Mouse (Mus musculus) fat pad, adult 2 months (tissue): ENCODE measurements at regions not wholly inside any gene's neighbourhood (a gene's known extent, or its start where the extent isn't known, plus 50 kb on each side); places are given as distances from the start of the nearest gene placed in this dataset.

Experiments used
- DNase-seq: peaks from one replicate; pipeline ENCODE4 v3.0.0-alpha.2; 2011; ENCODE audit warnings: low read depth, low spot score; ENCODE audit errors: extremely low read depth

- no peak for DNase-seq
These were observed 339.0 kb upstream of the Tbx3 start for GRCm38 (mm10) chr5:119331461-119331860.

GRCm38 (mm10) chr5:119332621-119333020 is 337.8 kb upstream of the Tbx3 start:
- DNase-seq = no peak

- no peak for DNase-seq
These were observed 335.3 kb upstream of the Tbx3 start for GRCm38 (mm10) chr5:119335211-119335610.

- no peak for DNase-seq
These were observed 334.5 kb upstream of the Tbx3 start for GRCm38 (mm10) chr5:119335979-119336378.

GRCm38 (mm10) chr5:119337739-119338138 is 332.7 kb upstream of the Tbx3 start:
- no peak for DNase-seq

- no peak for DNase-seq
These were observed 331.8 kb upstream of the Tbx3 start for GRCm38 (mm10) chr5:119338711-119339110.

- DNase-seq = no peak
These were observed 322.2 kb upstream of the Tbx3 start for GRCm38 (mm10) chr5:119348303-119348702.

GRCm38 (mm10) chr5:119349395-119349794 is 321.1 kb upstream of the Tbx3 start:
- no peak for DNase-seq

- DNase-seq = no peak
These were observed 320.0 kb upstream of the Tbx3 start for GRCm38 (mm10) chr5:119350325-119350915.

GRCm38 (mm10) chr5:119355471-119355870 is 315.0 kb upstream of the Tbx3 start:
- DNase-seq = no peak

GRCm38 (mm10) chr5:119356051-119356450 is 314.4 kb upstream of the Tbx3 start:
- no peak for DNase-seq

- no peak for DNase-seq
These were observed 310.8 kb upstream of the Tbx3 start for GRCm38 (mm10) chr5:119359709-119360108.

GRCm38 (mm10) chr5:119360351-119360750 is 310.1 kb upstream of the Tbx3 start:
- no peak for DNase-seq

GRCm38 (mm10) chr5:119361406-119362044 is 308.9 kb upstream of the Tbx3 start:
- no peak for DNase-seq

GRCm38 (mm10) chr5:119362452-119362851 is 308.0 kb upstream of the Tbx3 start:
- DNase-seq = no peak

GRCm38 (mm10) chr5:119364250-119364649 is 306.2 kb upstream of the Tbx3 start:
- no peak for DNase-seq

- no peak for DNase-seq
These were observed 305.3 kb upstream of the Tbx3 start for GRCm38 (mm10) chr5:119365157-119365556.

GRCm38 (mm10) chr5:119366296-119366695 is 304.2 kb upstream of the Tbx3 start:
- no peak for DNase-seq

- no peak for DNase-seq
These were observed 300.0 kb upstream of the Tbx3 start for GRCm38 (mm10) chr5:119370481-119370880.

- no peak for DNase-seq
These were observed 299.5 kb upstream of the Tbx3 start for GRCm38 (mm10) chr5:119370931-119371330.

- DNase-seq = no peak
These were observed 296.4 kb upstream of the Tbx3 start for GRCm38 (mm10) chr5:119373774-119374700.

GRCm38 (mm10) chr5:119374861-119375260 is 295.6 kb upstream of the Tbx3 start:
- no peak for DNase-seq
